Mouse (Mus musculus): ENCODE data around the gene Bik.

DNA sequence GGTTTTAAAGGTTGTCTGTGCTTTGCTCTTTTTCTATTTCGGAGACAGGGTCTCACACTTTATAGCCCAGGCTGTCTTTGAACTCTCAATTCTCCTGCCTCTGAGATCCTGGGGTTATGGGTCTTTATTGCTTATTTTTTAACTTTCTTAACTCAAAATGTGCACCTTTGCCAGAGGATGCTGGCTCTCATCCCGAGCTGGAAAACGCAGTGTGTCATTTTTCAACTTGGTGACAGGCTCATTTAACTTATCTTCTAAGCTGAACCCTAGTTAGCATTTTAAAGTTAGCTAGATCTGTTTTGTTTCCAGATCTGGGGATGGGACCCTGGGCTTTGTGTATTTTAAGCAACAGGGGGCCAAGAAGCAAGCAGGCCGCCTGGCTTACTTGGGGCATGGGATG, 2.2 kb downstream of the Bik start:
- no peak for TF ChIP-seq UBTF (IDR thresholded peaks at IDR 0.05; ENCODE audit: low read depth, low read length)
- TF ChIP-seq E2F4 (IDR thresholded peaks at IDR 0.05; ENCODE audit: insufficient replicate concordance, low read depth, low read length): no peak
- no peak for TF ChIP-seq CTCF (conservative IDR thresholded peaks at IDR 0.05 in 1 of 2, IDR thresholded peaks at IDR 0.05 in 1 of 2; ENCODE audit: low read depth in 2 of 2, low read length in 2 of 2)

Data from CH12.LX (cell line).